Mouse (Mus musculus) embryonic stem cell, embryonic (primary cell): ENCODE measurements at regions not wholly inside any gene's neighbourhood (a gene's known extent, or its start where the extent isn't known, plus 50 kb on each side); places are given as distances from the start of the nearest gene placed in this dataset.

Source experiments
- CTCF ChIA-PET, 4 experiments: fragments of 300-600 bp in 2 of 4; fragments of 350-600 bp in 2 of 4; sonication (Branson Sonifier 250); formaldehyde crosslinking; loops; one replicate each; lab custom pipeline; 2022; ENCODE audit warnings: inconsistent platforms in 2 of 4; lab: Charles Lee
- POLR2A ChIA-PET, 4 experiments: fragments of 300-600 bp in 2 of 4; fragments of 350-600 bp in 2 of 4; sonication (Branson Sonifier 250); formaldehyde crosslinking; loops; one replicate each; lab custom pipeline; 2022; ENCODE audit warnings: antibody characterized with exemption in 4 of 4, inconsistent platforms in 1 of 4; lab: Charles Lee

- CTCF ChIA-PET: no interaction called here
- POLR2A ChIA-PET: interaction anchor here in 3 of 4 experiments (0.6 to 4.9 kb wide), 27 partner anchors 9 to 356 kb away, joined by 3 to 71 read pairs (median 5); partner anchors contain the start of genes Dll1 (in 1 of the 3) and Prdm9 (in 1 of the 3)
Observed at GRCm38 (mm10) chr17:15208030-15208807, 166.9 kb upstream of the Gm3448 start.

- POLR2A ChIA-PET: interaction anchor here in 3 of 4 experiments (0.5 to 4.9 kb wide), 32 partner anchors 8 to 357 kb away, joined by 3 to 71 read pairs (median 4); partner anchors contain the start of genes Dll1 (in 1 of the 3), Fam120b (in 1 of the 3) and Prdm9 (in 1 of the 3)
- CTCF ChIA-PET: interaction anchor here in 1 of 4 experiments (0.5 kb wide), 1 partner anchor 40 kb away, joined by 5 read pairs; no protein-coding TSS in a partner anchor
Observed at GRCm38 (mm10) chr17:15207182-15208029, 166.1 kb upstream of the Gm3448 start.

GRCm38 (mm10) chr17:15205799-15206198, 164.5 kb upstream of the Gm3448 start:
- POLR2A ChIA-PET: no interaction called here
- CTCF ChIA-PET: no interaction called here

GRCm38 (mm10) chr17:15204524-15204923, 163.2 kb upstream of the Gm3448 start:
- POLR2A ChIA-PET: interaction anchor here in 1 of 4 experiments (1.4 kb wide), 1 partner anchor 172 kb away, joined by 3 read pairs; the partner anchor contains the start of gene Dll1
- CTCF ChIA-PET: no interaction called here

GRCm38 (mm10) chr17:15199235-15199634, 157.9 kb upstream of the Gm3448 start:
- POLR2A ChIA-PET: interaction anchor here in 3 of 4 experiments (0.5 to 3.1 kb wide), 9 partner anchors 8 to 181 kb away, joined by 3 to 14 read pairs (median 4); no protein-coding TSS in a partner anchor
- CTCF ChIA-PET: no interaction called here

GRCm38 (mm10) chr17:15197361-15197760, 156.0 kb upstream of the Gm3448 start:
- ChIA-PET POLR2A (interaction anchor here in 3 of 4 experiments (0.9 to 3.1 kb wide), 7 partner anchors 10 to 178 kb away, joined by 3 to 14 read pairs (median 5); no protein-coding TSS in a partner anchor), CTCF (no interaction called here)

GRCm38 (mm10) chr17:15195819-15196218, 154.5 kb upstream of the Gm3448 start:
- POLR2A ChIA-PET: interaction anchor here in 3 of 4 experiments (1.2 to 2.0 kb wide), 5 partner anchors 11 to 180 kb away, joined by 3 to 7 read pairs (median 4); no protein-coding TSS in a partner anchor
- CTCF ChIA-PET: interaction anchor here in 1 of 4 experiments (0.7 kb wide), 1 partner anchor 16 kb away, joined by 3 read pairs; no protein-coding TSS in a partner anchor

GRCm38 (mm10) chr17:15194894-15195461, 153.6 kb upstream of the Gm3448 start:
- CTCF ChIA-PET: no interaction called here
- POLR2A ChIA-PET: interaction anchor here in 3 of 4 experiments (0.6 to 1.9 kb wide), 5 partner anchors 12 to 235 kb away, joined by 3 to 7 read pairs (median 4); no protein-coding TSS in a partner anchor

GRCm38 (mm10) chr17:15193831-15194230, 152.5 kb upstream of the Gm3448 start:
- CTCF ChIA-PET: no interaction called here
- POLR2A ChIA-PET: interaction anchor here in 1 of 4 experiments (0.9 to 1.9 kb wide), 2 partner anchors 9 to 182 kb away, joined by 3 to 4 read pairs; no protein-coding TSS in a partner anchor

- ChIA-PET CTCF (no interaction called here), POLR2A (interaction anchor here in 1 of 4 experiments (1.0 to 1.1 kb wide), 2 partner anchors 14 to 183 kb away, joined by 3 to 5 read pairs; no protein-coding TSS in a partner anchor)
Observed at GRCm38 (mm10) chr17:15192840-15193239, 151.5 kb upstream of the Gm3448 start.

- ChIA-PET CTCF (interaction anchor here in 1 of 4 experiments (1.0 kb wide), 1 partner anchor 13 kb away, joined by 3 read pairs; no protein-coding TSS in a partner anchor), POLR2A (interaction anchor here in 3 of 4 experiments (0.7 to 1.5 kb wide), 6 partner anchors 9 to 192 kb away, joined by 3 to 9 read pairs (median 4); no protein-coding TSS in a partner anchor)
Observed at GRCm38 (mm10) chr17:15185217-15185616, 143.9 kb upstream of the Gm3448 start.

GRCm38 (mm10) chr17:15183800-15184199, 142.5 kb upstream of the Gm3448 start:
- ChIA-PET POLR2A (interaction anchor here in 1 of 4 experiments (0.7 to 1.1 kb wide), 3 partner anchors 23 to 118 kb away, joined by 3 to 4 read pairs (median 4); no protein-coding TSS in a partner anchor), CTCF (no interaction called here)

- CTCF ChIA-PET: no interaction called here
- POLR2A ChIA-PET: interaction anchor here in 1 of 4 experiments (1.2 kb wide), 1 partner anchor 201 kb away, joined by 3 read pairs; no protein-coding TSS in a partner anchor
Observed at GRCm38 (mm10) chr17:15182105-15182504, 140.8 kb upstream of the Gm3448 start.

- POLR2A ChIA-PET: interaction anchor here in 3 of 4 experiments (0.7 to 1.5 kb wide), 7 partner anchors 27 to 196 kb away, joined by 3 to 4 read pairs (median 3); partner anchors contain the start of gene Dll1 (in 1 of the 3)
- CTCF ChIA-PET: interaction anchor here in 1 of 4 experiments (0.5 kb wide), 1 partner anchor 16 kb away, joined by 3 read pairs; no protein-coding TSS in a partner anchor
Observed at GRCm38 (mm10) chr17:15180223-15180860, 139.0 kb upstream of the Gm3448 start.

- ChIA-PET CTCF (interaction anchor here in 1 of 4 experiments (0.5 to 0.6 kb wide), 2 partner anchors 17 to 544 kb away, joined by 3 to 7 read pairs; no protein-coding TSS in a partner anchor), POLR2A (interaction anchor here in 2 of 4 experiments (0.9 to 1.5 kb wide), 2 partner anchors 61 kb away, joined by 3 read pairs; no protein-coding TSS in a partner anchor)
Observed at GRCm38 (mm10) chr17:15179411-15179951, 138.1 kb upstream of the Gm3448 start.

- POLR2A ChIA-PET: no interaction called here
- CTCF ChIA-PET: interaction anchor here in 1 of 4 experiments (0.5 kb wide), 1 partner anchor 46 kb away, joined by 3 read pairs; no protein-coding TSS in a partner anchor
Observed at GRCm38 (mm10) chr17:15177390-15177789, 136.1 kb upstream of the Gm3448 start.
